Mouse (Mus musculus) liver, embryonic 16.5 days (tissue): ENCODE measurements around the gene Tmem132a. TPM values are rescaled to one million over a fixed set of nuclear protein-coding genes. Genes with fewer than 3 reads are reported as not detected.

Experiments
- ATAC-seq: fragments of 200-750 bp; cut with Nextera tagmentation; 2 replicates; pipeline ENCODE4 v1.8.0; 2017; ENCODE audit warnings: low read depth, mild to moderate bottlenecking, moderate number of reproducible peaks, moderate library complexity
- H3K27ac ChIP-seq: fragments of 300-500 bp; sonication (generic); 2 replicates; pipeline ENCODE4 v1.5.1; 2014; ENCODE audit warnings: mild to moderate bottlenecking, low read length
- H3K27me3 ChIP-seq: fragments of 300-500 bp; sonication (generic); 2 replicates; pipeline ENCODE4 v1.6.1; 2014; ENCODE audit warnings: low read depth, low read length, mixed read lengths; ENCODE audit not compliant: control insufficient read depth, insufficient read depth
- H3K36me3 ChIP-seq: fragments of 300-500 bp; sonication (generic); 2 replicates; pipeline ENCODE4 v1.6.1; 2014; ENCODE audit warnings: mild to moderate bottlenecking; ENCODE audit not compliant: control insufficient read depth, insufficient read depth
- H3K4me1 ChIP-seq: fragments of 300-500 bp; sonication (generic); 2 replicates; pipeline ENCODE4 v1.6.1; 2014; ENCODE audit warnings: low read depth, low read length, mixed read lengths; ENCODE audit not compliant: control insufficient read depth
- H3K4me2 ChIP-seq: fragments of 300-500 bp; sonication (generic); 2 replicates; pipeline ENCODE4 v1.6.1; 2014; ENCODE audit warnings: low read depth, low read length, mixed read lengths
- H3K4me3 ChIP-seq: fragments of 300-500 bp; sonication (generic); 2 replicates; pipeline ENCODE4 v1.5.1; 2014; ENCODE audit warnings: low read depth, mild to moderate bottlenecking, low read length
- H3K9ac ChIP-seq: fragments of 300-500 bp; sonication (generic); 2 replicates; pipeline ENCODE4 v1.6.1; 2014; ENCODE audit warnings: low read depth, low read length
- H3K9me3 ChIP-seq: fragments of 300-500 bp; sonication (generic); replicated peaks from 2 replicates; pipeline ENCODE4 v1.6.1; 2016; ENCODE audit warnings: low read length; ENCODE audit not compliant: control insufficient read depth
- WGBS: fragments of 180-500 bp; shearing (Covaris S2); extraction: QIAGEN DNeasy Blood & Tissue Kit; methylation state at CpG from one replicate; pipeline ENCODE4 v1.1.7; 2014; ENCODE audit not compliant: insufficient replicate concordance; 5-methylcytosine and 5-hydroxymethylcytosine counted together
- polyA plus RNA-seq: library from polyadenylated mRNA; unstranded; fragments of >200 nt; fragmentation: Nextera tagmentation; extraction: Ambion mirVana; gene quantifications from 2 replicates; pipeline ENCODE4 v1.2.1, GENCODE M21; 2015

Gene Tmem132a
- 2.7 and 3.1 TPM in 2 replicates for polyA plus RNA-seq

GRCm38 (mm10) chr19:10869886-10870527 lies at the start of gene Tmem132a:
Gene Tmem132a (minus strand): TSS chr19:10869940.
- 12% methylated on average over 8 of the region's 8 CpGs for WGBS
- Histone ChIP-seq H3K4me3 (peak within 1 kb of the TSS; percentile 55), H3K9ac (peak within 1 kb of the TSS; percentile 38; the same call in 1 of the 2 replicates), H3K27ac (no peak within 1 kb of the TSS), H3K4me2 (peak within 1 kb of the TSS; percentile 63), H3K36me3 (peaks cover 5% of the 10 kb centered on the region; the same call in 1 of the 2 replicates), H3K9me3 (no peaks in the 10 kb centered on the region), H3K4me1 (peaks cover 3% of the 10 kb centered on the region; the same call in 1 of the 2 replicates), H3K27me3 (peaks cover 15% of the 10 kb centered on the region)
- no peak for ATAC-seq

- no peak overlapping the region for H3K4me3 ChIP-seq
- H3K4me1 ChIP-seq = no peaks in the 10 kb centered on the region
- ATAC-seq = no peak
- no peak overlapping the region for H3K4me2 ChIP-seq
- no peaks in the 10 kb centered on the region for H3K36me3 ChIP-seq
- no peaks in the 10 kb centered on the region for H3K27me3 ChIP-seq
- H3K27ac ChIP-seq = no peak overlapping the region
- H3K9ac ChIP-seq = no peak overlapping the region
- no peaks in the 10 kb centered on the region for H3K9me3 ChIP-seq
- WGBS = 66% methylated on average over 10 of the region's 10 CpGs
Measured at GRCm38 (mm10) chr19:10918321-10918991, 48.7 kb upstream of the Tmem132a start.

GRCm38 (mm10) chr19:10916506-10916905 lies 46.8 kb upstream of the Tmem132a start:
- Histone ChIP-seq H3K9me3 (no peaks in the 10 kb centered on the region), H3K36me3 (no peaks in the 10 kb centered on the region), H3K27me3 (no peaks in the 10 kb centered on the region), H3K4me1 (no peaks in the 10 kb centered on the region), H3K27ac (no peak overlapping the region), H3K4me3 (no peak overlapping the region), H3K9ac (no peak overlapping the region), H3K4me2 (no peak overlapping the region)
- ATAC-seq = no peak
- WGBS = 40% methylated on average over 5 of the region's 5 CpGs

- Histone ChIP-seq H3K9ac (no peak overlapping the region), H3K27me3 (no peaks in the 10 kb centered on the region), H3K4me3 (no peak overlapping the region), H3K4me1 (no peaks in the 10 kb centered on the region), H3K36me3 (no peaks in the 10 kb centered on the region), H3K9me3 (no peaks in the 10 kb centered on the region), H3K4me2 (no peak overlapping the region), H3K27ac (no peak overlapping the region)
- no peak for ATAC-seq
- WGBS = 15% methylated on average over 2 of the region's 2 CpGs
Measured at GRCm38 (mm10) chr19:10914870-10915269, 45.1 kb upstream of the Tmem132a start.

- ATAC-seq = no peak
- no peak overlapping the region for H3K4me2 ChIP-seq
Measured at GRCm38 (mm10) chr19:10914291-10914690, 44.6 kb upstream of the Tmem132a start.

GRCm38 (mm10) chr19:10909087-10909721 lies 39.5 kb upstream of the Tmem132a start:
- WGBS = 74% methylated on average over 6 of the region's 6 CpGs
- Histone ChIP-seq H3K9ac (no peak overlapping the region), H3K27ac (no peak overlapping the region), H3K4me3 (no peak overlapping the region), H3K27me3 (no peaks in the 10 kb centered on the region), H3K4me2 (no peak overlapping the region), H3K4me1 (no peaks in the 10 kb centered on the region; the same call in 1 of the 2 replicates), H3K9me3 (no peaks in the 10 kb centered on the region), H3K36me3 (peaks cover 10% of the 10 kb centered on the region)
- no peak for ATAC-seq

More at GRCm38 (mm10) chr19:10914291-10914690, 44.6 kb upstream of the Tmem132a start:
- no peaks in the 10 kb centered on the region for H3K27me3 ChIP-seq
- H3K4me3 ChIP-seq = no peak overlapping the region
- H3K27ac ChIP-seq = no peak overlapping the region
- no peak overlapping the region for H3K9ac ChIP-seq
- no peaks in the 10 kb centered on the region for H3K9me3 ChIP-seq
- H3K36me3 ChIP-seq = no peaks in the 10 kb centered on the region
- H3K4me1 ChIP-seq = no peaks in the 10 kb centered on the region
- WGBS = 15% methylated on average over 7 of the region's 7 CpGs

GRCm38 (mm10) chr19:10907891-10908290 lies 38.2 kb upstream of the Tmem132a start:
- no peaks in the 10 kb centered on the region for H3K27me3 ChIP-seq
- H3K4me3 ChIP-seq = no peak overlapping the region
- no peak; the same call in 1 of the 2 replicates for ATAC-seq
- WGBS = 47% methylated on average over 3 of the region's 3 CpGs
- H3K36me3 ChIP-seq = peaks cover 19% of the 10 kb centered on the region
- no peaks in the 10 kb centered on the region; the same call in 1 of the 2 replicates for H3K4me1 ChIP-seq
- H3K27ac ChIP-seq = no peak overlapping the region
- no peak overlapping the region for H3K9ac ChIP-seq
- no peak overlapping the region for H3K4me2 ChIP-seq
- no peaks in the 10 kb centered on the region for H3K9me3 ChIP-seq

- Histone ChIP-seq H3K36me3 (peaks cover 40% of the 10 kb centered on the region), H3K9me3 (no peaks in the 10 kb centered on the region), H3K4me1 (no peaks in the 10 kb centered on the region; the same call in 1 of the 2 replicates), H3K4me3 (no peak overlapping the region), H3K4me2 (no peak overlapping the region), H3K27ac (no peak overlapping the region), H3K27me3 (no peaks in the 10 kb centered on the region), H3K9ac (no peak overlapping the region)
- no peak for ATAC-seq
- WGBS = 83% methylated on average over 5 of the region's 5 CpGs
Measured at GRCm38 (mm10) chr19:10905728-10906000, 35.9 kb upstream of the Tmem132a start.
